Mouse (Mus musculus) brown adipose tissue, adult 24 weeks (tissue): ENCODE measurements around the gene Rmi1. TPM values are rescaled to one million over a fixed set of nuclear protein-coding genes. Genes with fewer than 3 reads are reported as not detected.
"Not testable (repeated sequence)": the region's sequence is repeated elsewhere in the genome, so short reads cannot be mapped to it uniquely, and the experiment has no call there.

ENCODE experiments used
- H3K27ac ChIP-seq: fragments of 200-500 bp; replicated peaks from 2 replicates; pipeline ENCODE4 v1.5.1; 2012; ENCODE audit warnings: low read depth, mild to moderate bottlenecking, low read length
- H3K4me1 ChIP-seq: fragments of 200-500 bp; 2 replicates; pipeline ENCODE4 v1.6.1; 2012; ENCODE audit warnings: low read length, mixed read lengths; ENCODE audit not compliant: control insufficient read depth, insufficient read depth, insufficient read length
- H3K4me3 ChIP-seq: fragments of 200-500 bp; 2 replicates; pipeline ENCODE4 v1.5.1; 2012; ENCODE audit warnings: low read depth, mild to moderate bottlenecking, low read length, moderate library complexity; ENCODE audit not compliant: insufficient read depth
- polyA plus RNA-seq: library from polyadenylated mRNA; stranded (reverse); fragments of >200 nt; gene quantifications from 2 replicates; pipeline ENCODE4 v1.2.4, GENCODE M21; 2012; ENCODE audit not compliant: missing spikeins, insufficient read depth, insufficient read length

Gene Rmi1
- polyA plus RNA-seq, 1 experiment, result 25.2 TPM

DNA sequence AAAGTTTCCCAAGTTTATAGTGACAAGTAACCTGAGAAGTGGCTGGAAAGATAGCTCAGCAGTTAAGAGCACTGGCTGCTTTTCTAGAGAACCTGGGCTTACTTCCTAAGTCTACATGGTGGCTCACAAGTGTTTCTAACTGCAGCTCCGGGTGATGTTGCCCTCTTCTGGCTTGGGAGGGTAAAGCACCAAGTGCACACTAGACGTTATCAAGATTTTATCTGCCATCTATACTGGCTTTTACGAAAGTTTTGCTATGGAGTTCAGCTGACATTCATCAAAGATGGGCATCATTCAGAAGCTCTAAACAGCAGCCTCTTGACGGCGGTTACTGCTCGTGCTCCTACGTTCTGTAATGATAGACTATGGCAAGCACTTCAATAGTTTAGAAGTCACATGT lies 14.1 kb upstream of the Rmi1 start:
- H3K27ac ChIP-seq, result no peak overlapping the region
- peaks cover 5% of the 10 kb centered on the region; the same call in 1 of the 2 replicates for H3K4me1 ChIP-seq
- no peak overlapping the region for H3K4me3 ChIP-seq

- Histone ChIP-seq H3K27ac (no peak overlapping the region), H3K4me3 (no peak overlapping the region), H3K4me1 (peaks cover 5% of the 10 kb centered on the region; the same call in 1 of the 2 replicates)
These were observed 13.7 kb upstream of the Rmi1 start for GRCm38 (mm10) chr13:58388379-58388778.

DNA sequence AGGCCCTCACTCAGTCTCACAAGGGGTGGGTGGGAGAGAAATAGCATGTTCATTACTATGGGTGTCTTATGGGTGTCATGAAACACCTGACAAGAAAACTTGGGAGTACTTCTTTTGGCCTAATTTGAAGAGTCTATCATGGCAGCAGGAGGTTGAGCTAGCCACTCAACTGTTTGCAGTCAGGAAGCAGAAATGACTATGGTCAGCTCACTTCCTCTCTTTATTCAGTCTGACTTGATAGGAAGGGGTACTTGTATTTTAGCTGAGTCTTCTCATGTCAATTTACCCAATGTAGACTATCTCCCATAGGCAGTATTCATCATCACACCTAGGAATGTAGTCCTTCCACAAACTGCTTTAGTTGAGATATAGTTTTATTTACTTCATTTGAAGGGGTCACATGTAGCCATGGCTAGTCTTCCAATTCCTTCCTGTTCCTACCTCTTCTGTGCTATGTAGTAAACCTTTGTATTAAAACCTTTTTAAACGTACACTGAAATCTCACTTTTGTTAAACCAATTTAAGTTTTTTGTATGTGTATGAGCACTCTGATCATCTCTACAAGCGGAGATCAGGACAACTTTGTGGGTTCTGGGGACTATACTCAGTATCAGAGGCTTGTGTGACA lies 12.6 kb upstream of the Rmi1 start:
- Histone ChIP-seq H3K27ac (no peak overlapping the region), H3K4me1 (no peaks in the 10 kb centered on the region), H3K4me3 (no peak overlapping the region)

- H3K4me3 ChIP-seq, H3K4me1 ChIP-seq, H3K27ac ChIP-seq: not testable (repeated sequence)
These were observed 7.7 kb upstream of the Rmi1 start for GRCm38 (mm10) chr13:58394392-58394791.

- H3K4me1 ChIP-seq, result no peaks in the 10 kb centered on the region
- H3K27ac ChIP-seq, result no peak overlapping the region
- H3K4me3 ChIP-seq, result no peak overlapping the region
These were observed 4.4 kb upstream of the Rmi1 start for GRCm38 (mm10) chr13:58397651-58398050.

DNA sequence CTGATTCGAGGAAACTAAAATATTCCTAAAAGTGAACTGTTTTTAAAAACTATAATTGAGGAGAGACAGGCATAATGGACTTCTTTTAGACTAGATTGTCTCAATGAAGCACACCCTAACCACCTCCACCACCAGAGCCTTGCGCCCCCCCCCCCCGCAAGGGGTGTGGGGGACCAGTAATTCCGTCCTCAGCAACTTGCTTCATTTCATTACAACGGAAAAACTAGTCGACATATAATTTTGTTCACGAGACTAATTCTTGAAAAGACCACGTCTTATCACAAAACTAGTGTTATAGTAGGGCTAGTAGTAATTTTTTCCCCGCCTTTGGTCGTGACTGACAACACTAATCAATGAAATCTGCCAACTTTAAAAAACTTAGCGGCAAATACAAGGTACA lies 1.5 kb upstream of the Rmi1 start:
- H3K27ac ChIP-seq, result no peak overlapping the region
- H3K4me3 ChIP-seq, result peak overlapping the region; percentile 95
- no peaks in the 10 kb centered on the region for H3K4me1 ChIP-seq

- Histone ChIP-seq H3K4me3 (peak overlapping the region; percentile 95), H3K4me1 (no peaks in the 10 kb centered on the region), H3K27ac (peak overlapping the region; percentile 96)
These were observed 679 bp upstream of the Rmi1 start for GRCm38 (mm10) chr13:58401135-58402002.

- Histone ChIP-seq H3K4me1 (no peaks in the 10 kb centered on the region), H3K27ac (peak overlapping the region; percentile 85), H3K4me3 (peak overlapping the region; percentile 95)
These were observed 679 bp downstream of the Rmi1 start for GRCm38 (mm10) chr13:58402744-58403110.

- Histone ChIP-seq H3K4me3 (peak within 1 kb of the TSS; percentile 95), H3K27ac (peak within 1 kb of the TSS; percentile 96)
- H3K4me1 ChIP-seq, result not testable (repeated sequence)
These were observed 1.2 kb downstream of the Rmi1 start, which contains the start of gene Hnrnpk for GRCm38 (mm10) chr13:58403243-58403642. Hnrnpk (minus strand) TSS chr13:58403343.

DNA sequence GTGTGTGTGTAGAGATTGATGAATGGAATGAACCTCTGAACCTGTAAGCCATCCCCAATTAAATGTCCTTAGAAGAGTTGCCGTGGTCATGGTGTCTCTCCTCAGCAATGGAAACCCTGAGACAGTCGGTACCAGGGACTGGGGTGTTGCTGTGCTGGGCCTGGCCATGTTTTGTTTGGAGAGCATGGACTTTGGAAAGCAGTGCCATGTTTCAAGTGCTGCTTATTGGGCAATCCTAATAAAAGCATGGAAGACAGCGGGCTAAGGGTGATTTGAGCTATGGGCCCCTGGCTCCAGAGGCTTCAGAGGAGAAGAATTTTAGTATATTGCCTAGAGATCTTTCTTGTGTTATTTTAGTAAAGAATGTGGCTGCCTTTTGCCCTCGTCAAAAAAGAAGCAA lies 9.0 kb downstream of the Rmi1 start:
- Histone ChIP-seq H3K27ac (no peak overlapping the region), H3K4me1 (no peaks in the 10 kb centered on the region), H3K4me3 (no peak overlapping the region)

DNA sequence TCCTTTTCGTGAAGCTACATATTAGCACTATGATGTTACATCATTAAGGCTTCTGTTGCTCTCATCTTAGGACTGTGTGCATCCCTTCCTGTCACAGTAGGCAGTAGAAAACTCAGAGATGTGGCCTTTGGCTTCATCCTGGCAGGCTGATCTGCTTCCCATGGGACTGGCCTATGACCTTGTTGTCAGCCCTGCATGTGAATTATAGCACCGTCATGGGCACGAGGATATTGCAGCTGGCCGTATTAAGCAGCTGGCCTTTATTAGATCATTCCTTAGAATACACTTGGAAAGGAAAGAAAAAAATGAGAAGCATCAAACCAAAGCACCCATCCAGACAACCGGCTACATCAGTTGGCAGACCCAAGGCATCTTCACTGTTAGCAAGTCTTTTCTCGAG lies 13.3 kb downstream of the Rmi1 start:
- Histone ChIP-seq H3K4me3 (no peak overlapping the region), H3K27ac (no peak overlapping the region), H3K4me1 (no peaks in the 10 kb centered on the region)

DNA sequence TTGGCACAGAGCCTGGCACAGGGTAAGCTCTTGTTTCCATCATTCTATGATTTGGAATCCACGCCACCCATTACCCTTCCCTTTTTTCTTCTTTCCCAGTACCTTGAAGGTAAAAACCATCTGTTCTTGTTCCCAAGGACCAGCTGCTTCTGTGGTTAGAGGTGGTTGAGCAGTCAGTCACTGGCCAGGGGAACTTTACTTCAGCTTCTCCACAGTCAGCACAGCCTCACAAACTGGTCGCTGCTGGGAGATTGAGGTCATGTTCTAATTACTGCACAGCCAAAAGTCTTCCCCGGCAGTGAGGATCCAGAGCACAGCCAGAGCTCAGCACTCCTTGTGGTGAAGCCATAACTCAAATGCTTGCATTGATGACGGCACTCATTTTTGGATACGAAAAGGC lies 13.8 kb downstream of the Rmi1 start:
- Histone ChIP-seq H3K27ac (no peak overlapping the region), H3K4me1 (no peaks in the 10 kb centered on the region), H3K4me3 (no peak overlapping the region)

GRCm38 (mm10) chr13:58418656-58419055 lies 16.6 kb downstream of the Rmi1 start:
- Histone ChIP-seq H3K27ac (no peak overlapping the region), H3K4me3 (no peak overlapping the region), H3K4me1 (peaks cover 3% of the 10 kb centered on the region)

DNA sequence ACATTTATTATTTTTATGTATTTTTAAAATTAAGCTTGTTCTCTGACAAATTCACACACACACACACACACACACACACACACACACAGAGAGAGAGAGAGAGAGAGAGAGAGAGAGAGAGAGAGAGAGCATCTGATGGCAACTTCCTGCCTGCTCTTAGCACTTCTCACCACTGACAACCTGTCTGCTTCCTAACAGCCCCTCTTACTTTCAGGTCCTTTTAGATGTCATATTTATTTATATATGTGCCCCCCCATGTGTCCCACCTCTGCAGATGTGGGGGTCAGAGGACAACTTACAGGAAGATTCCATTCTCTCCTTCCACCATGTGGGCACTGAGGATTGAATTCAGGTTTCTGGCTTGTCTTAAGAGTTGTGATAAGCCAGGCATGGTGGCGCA lies 17.2 kb downstream of the Rmi1 start:
- Histone ChIP-seq H3K27ac (no peak overlapping the region), H3K4me1 (peaks cover 3% of the 10 kb centered on the region), H3K4me3 (no peak overlapping the region)

DNA sequence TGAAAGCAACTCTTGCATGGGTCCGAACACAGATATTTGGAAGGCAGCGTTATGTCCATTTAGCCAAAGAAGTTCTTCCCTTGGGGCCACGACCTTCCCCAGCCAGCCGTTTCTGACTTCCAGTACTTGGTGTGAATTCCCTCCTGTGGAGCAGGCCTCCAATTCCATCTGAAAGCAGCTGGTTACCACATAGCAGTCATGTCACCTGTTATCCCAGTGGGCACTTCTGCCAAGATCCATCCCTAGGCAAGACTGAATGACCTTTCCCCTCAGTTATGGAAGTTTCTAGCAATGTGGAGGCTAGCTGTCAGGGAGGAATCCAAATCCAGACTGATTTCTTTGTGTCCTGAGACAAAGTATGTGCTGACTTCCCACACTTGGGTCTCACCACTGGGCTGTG lies 19.0 kb downstream of the Rmi1 start:
- H3K4me3 ChIP-seq, result no peak overlapping the region
- H3K27ac ChIP-seq, result peak overlapping the region; percentile 25; the same call in 1 of the 2 replicates
- H3K4me1 ChIP-seq, result peaks cover 3% of the 10 kb centered on the region

GRCm38 (mm10) chr13:58422242-58422641 lies 20.2 kb downstream of the Rmi1 start:
- H3K4me1 ChIP-seq, result peaks cover 3% of the 10 kb centered on the region
- H3K4me3 ChIP-seq, result no peak overlapping the region
- H3K27ac ChIP-seq, result no peak overlapping the region
